Mouse (Mus musculus) liver, embryonic 14.5 days (tissue): ENCODE results near the gene Bcas3. TPM values are rescaled to one million over a fixed set of nuclear protein-coding genes. Genes with fewer than 3 reads are reported as not detected.

Experiments
- ATAC-seq: fragments of 200-750 bp; cut with Nextera tagmentation; 2 replicates; pipeline ENCODE4 v1.8.0; 2017; ENCODE audit warnings: moderate number of reproducible peaks, mild to moderate bottlenecking, moderate library complexity; ENCODE audit not compliant: insufficient read depth
- DNase-seq, 3 experiments: peaks; one replicate each; pipeline ENCODE4 v3.0.0-alpha.2; 2012 to 2013; ENCODE audit warnings: low read depth in 3 of 3, low spot score in 3 of 3
- H3K27ac ChIP-seq: fragments of 300-500 bp; sonication (generic); 2 replicates; pipeline ENCODE4 v1.5.1; 2014; ENCODE audit warnings: moderate library complexity, mild to moderate bottlenecking, control low read depth, inconsistent platforms
- H3K27me3 ChIP-seq: fragments of 300-500 bp; sonication (generic); 2 replicates; pipeline ENCODE4 v1.6.1; 2014; ENCODE audit warnings: mild to moderate bottlenecking, low read length, moderate library complexity; ENCODE audit not compliant: control insufficient read depth, insufficient read depth
- H3K36me3 ChIP-seq: fragments of 300-500 bp; sonication (generic); replicated peaks from 2 replicates; pipeline ENCODE4 v1.6.1; 2014; ENCODE audit warnings: low read depth; ENCODE audit not compliant: control insufficient read depth, insufficient read depth
- H3K4me1 ChIP-seq, 2 experiments: fragments of 200-500 bp in 1 of 2; fragments of 300-500 bp in 1 of 2; sonication (generic) in 1 of 2; replicated peaks; 2 replicates each; pipeline ENCODE4 v1.6.1; 2012 to 2014; ENCODE audit warnings: antibody characterized with exemption in 1 of 2, inconsistent platforms in 1 of 2, low read length in 1 of 2; ENCODE audit not compliant: control insufficient read depth in 2 of 2, insufficient read depth in 2 of 2
- H3K4me2 ChIP-seq: fragments of 300-500 bp; sonication (generic); 2 replicates; pipeline ENCODE4 v1.6.1; 2014; ENCODE audit warnings: low read depth, mild to moderate bottlenecking, control low read depth, moderate library complexity
- H3K4me3 ChIP-seq, 2 experiments: fragments of 200-500 bp in 1 of 2; fragments of 300-500 bp in 1 of 2; sonication (generic) in 1 of 2; 2 replicates each; pipeline ENCODE4 v1.5.1; 2012 to 2014; ENCODE audit warnings: low read depth in 2 of 2, low read length in 2 of 2, mild to moderate bottlenecking in 2 of 2, control low read depth in 1 of 2, inconsistent platforms in 1 of 2, moderate library complexity in 1 of 2; ENCODE audit not compliant: insufficient read depth in 1 of 2
- H3K9ac ChIP-seq: fragments of 300-500 bp; sonication (generic); replicated peaks from 2 replicates; pipeline ENCODE4 v1.6.1; 2014; ENCODE audit warnings: mild to moderate bottlenecking, control low read depth, moderate library complexity
- H3K9me3 ChIP-seq: fragments of 300-500 bp; sonication (generic); 2 replicates; pipeline ENCODE4 v1.6.1; 2016; ENCODE audit warnings: low read length, mixed read lengths; ENCODE audit not compliant: control insufficient read depth
- CTCF ChIP-seq: IDR thresholded peaks from 2 replicates; pipeline ENCODE4 v1.5.1; 2016; ENCODE audit warnings: antibody characterized with exemption, low read depth, control low read depth
- EP300 ChIP-seq: IDR thresholded peaks from 2 replicates; pipeline ENCODE4 v1.6.1; 2016; ENCODE audit warnings: antibody characterized with exemption, low read depth
- WGBS: fragments of 180-500 bp; shearing (Covaris S2); extraction: QIAGEN DNeasy Blood & Tissue Kit; methylation state at CpG from one replicate; pipeline ENCODE4 v1.1.7; 2014; ENCODE audit not compliant: insufficient replicate concordance; 5-methylcytosine and 5-hydroxymethylcytosine counted together
- polyA plus RNA-seq, 2 experiments: library from polyadenylated mRNA; depleted of rRNA in 1 of 2; stranded (reverse) in 1 of 2; unstranded in 1 of 2; fragments of >200 nt; fragmentation: Nextera tagmentation in 1 of 2; extraction: Ambion mirVana in 1 of 2; gene quantifications; 2 replicates each; pipeline versions ENCODE4 v1.2.1 to v1.2.3; 2012 to 2014

The Bcas3 gene
- polyA plus RNA-seq, 2 experiments, result 6.9 to 17.5 TPM

GRCm38 (mm10) chr11:85516724-85517123, 163.8 kb downstream of the Bcas3 start:
- 72% methylated on average over 7 of the region's 7 CpGs for WGBS
- no peak for TF ChIP-seq EP300
- no peak for TF ChIP-seq CTCF
- no peaks in the 10 kb centered on the region for H3K9me3 ChIP-seq
- no peaks in the 10 kb centered on the region for H3K27me3 ChIP-seq
- H3K27ac ChIP-seq, result no peak overlapping the region
- no peaks in the 10 kb centered on the region for H3K36me3 ChIP-seq
- H3K4me1 ChIP-seq, result no peaks in the 10 kb centered on the region
- H3K4me2 ChIP-seq, result no peak overlapping the region
- H3K9ac ChIP-seq, result no peak overlapping the region
- ATAC-seq (no peak), DNase-seq (no peak)
- H3K4me3 ChIP-seq, result no peak overlapping the region

- Histone ChIP-seq H3K4me2 (no peak overlapping the region), H3K27me3 (no peaks in the 10 kb centered on the region), H3K36me3 (no peaks in the 10 kb centered on the region), H3K9ac (no peak overlapping the region), H3K27ac (no peak overlapping the region), H3K4me1 (no peaks in the 10 kb centered on the region), H3K4me3 (no peak overlapping the region), H3K9me3 (no peaks in the 10 kb centered on the region)
- TF ChIP-seq EP300 (no peak), CTCF (peak; percentile 72)
- DNase-seq (peak in 1 of 3 experiments; percentile 33), ATAC-seq (no peak)
- WGBS, result 28% methylated on average over 3 of the region's 3 CpGs
Observed at GRCm38 (mm10) chr11:85518025-85518756, 165.2 kb downstream of the Bcas3 start.

- TF ChIP-seq CTCF (no peak), EP300 (no peak)
- no peaks in the 10 kb centered on the region for H3K9me3 ChIP-seq
- H3K4me2 ChIP-seq, result no peak overlapping the region
- WGBS, result 77% methylated on average over 12 of the region's 12 CpGs
- no peak for ATAC-seq
- peaks cover 6% of the 10 kb centered on the region for H3K27me3 ChIP-seq
- no peak overlapping the region for H3K4me3 ChIP-seq
- no peak overlapping the region for H3K9ac ChIP-seq
- H3K36me3 ChIP-seq, result no peaks in the 10 kb centered on the region
- no peak for DNase-seq
- H3K4me1 ChIP-seq, result peaks cover 0 to 4% of the 10 kb centered on the region in 2 experiments; a peak in 1 of 4 replicates
- H3K27ac ChIP-seq, result no peak overlapping the region
Observed at GRCm38 (mm10) chr11:85520236-85520635, 167.3 kb downstream of the Bcas3 start.

- WGBS, result 51% methylated on average over 4 of the region's 4 CpGs
- Histone ChIP-seq H3K9me3 (no peaks in the 10 kb centered on the region), H3K27me3 (peaks cover 8% of the 10 kb centered on the region), H3K4me1 (peaks cover 0 to 4% of the 10 kb centered on the region in 2 experiments; a peak in 1 of 4 replicates), H3K27ac (no peak overlapping the region), H3K4me3 (no peak overlapping the region), H3K36me3 (no peaks in the 10 kb centered on the region), H3K9ac (no peak overlapping the region), H3K4me2 (no peak overlapping the region)
- DNase-seq (no peak), ATAC-seq (peak; percentile 23; the same call in 1 of the 2 replicates)
- TF ChIP-seq CTCF (no peak), EP300 (no peak)
Observed at GRCm38 (mm10) chr11:85520996-85521395, 168.0 kb downstream of the Bcas3 start.

- Histone ChIP-seq H3K4me2 (peak overlapping the region; percentile 31), H3K9ac (no peak overlapping the region), H3K9me3 (no peaks in the 10 kb centered on the region), H3K4me3 (no peak overlapping the region), H3K36me3 (no peaks in the 10 kb centered on the region), H3K27ac (no peak overlapping the region), H3K4me1 (peaks cover 0 to 5% of the 10 kb centered on the region in 2 experiments; a peak in 2 of 4 replicates), H3K27me3 (peaks cover 12% of the 10 kb centered on the region)
- ATAC-seq (no peak), DNase-seq (no peak)
- no peak for TF ChIP-seq EP300
- no peak for TF ChIP-seq CTCF
- 60% methylated on average over 6 of the region's 6 CpGs for WGBS
Observed at GRCm38 (mm10) chr11:85523646-85524045, 170.7 kb downstream of the Bcas3 start.
